Mouse (Mus musculus) mature B cell (primary cell): ENCODE results near the gene Atic.

Experiments used
- in situ Hi-C: fragments of 300-500 bp; cut with MboI; formaldehyde crosslinking; loops from 2 replicates; pipeline ENCODE4 v1.14.3; 2019

Atic gene

GRCm38 (mm10) chr1:71556688-71557612, at the start of gene Atic:
Atic (plus strand) TSS chr1:71557150.
- in situ Hi-C loops, result loop anchor here (25.0 kb wide), 1 partner anchor 1030 kb away; the partner anchor contains the start of gene Smarcal1

- in situ Hi-C loops, result no loop called here
Observed at GRCm38 (mm10) chr1:71507251-71507650, 49.7 kb upstream of the Atic start.

DNA sequence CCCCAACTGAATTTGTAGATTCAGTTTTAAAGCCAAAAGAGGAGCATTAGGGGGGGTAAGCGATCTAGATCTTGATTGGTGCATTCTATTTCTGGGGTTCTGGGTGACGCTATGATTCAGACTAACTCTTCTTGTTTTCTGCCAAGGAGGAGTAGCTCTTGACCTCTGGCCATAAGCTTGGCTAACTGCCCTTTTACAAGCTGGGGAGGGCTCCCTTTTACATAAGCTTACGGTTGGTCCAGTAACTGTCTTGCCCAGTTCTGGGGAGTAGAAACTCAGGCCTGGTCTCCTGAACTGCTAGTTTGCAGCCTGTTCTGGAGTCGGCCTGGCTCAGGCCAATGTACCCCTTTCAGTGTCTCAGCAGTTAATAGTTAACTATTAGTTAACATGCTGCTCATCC, 41.9 kb upstream of the Atic start:
- in situ Hi-C loops, result no loop called here

DNA sequence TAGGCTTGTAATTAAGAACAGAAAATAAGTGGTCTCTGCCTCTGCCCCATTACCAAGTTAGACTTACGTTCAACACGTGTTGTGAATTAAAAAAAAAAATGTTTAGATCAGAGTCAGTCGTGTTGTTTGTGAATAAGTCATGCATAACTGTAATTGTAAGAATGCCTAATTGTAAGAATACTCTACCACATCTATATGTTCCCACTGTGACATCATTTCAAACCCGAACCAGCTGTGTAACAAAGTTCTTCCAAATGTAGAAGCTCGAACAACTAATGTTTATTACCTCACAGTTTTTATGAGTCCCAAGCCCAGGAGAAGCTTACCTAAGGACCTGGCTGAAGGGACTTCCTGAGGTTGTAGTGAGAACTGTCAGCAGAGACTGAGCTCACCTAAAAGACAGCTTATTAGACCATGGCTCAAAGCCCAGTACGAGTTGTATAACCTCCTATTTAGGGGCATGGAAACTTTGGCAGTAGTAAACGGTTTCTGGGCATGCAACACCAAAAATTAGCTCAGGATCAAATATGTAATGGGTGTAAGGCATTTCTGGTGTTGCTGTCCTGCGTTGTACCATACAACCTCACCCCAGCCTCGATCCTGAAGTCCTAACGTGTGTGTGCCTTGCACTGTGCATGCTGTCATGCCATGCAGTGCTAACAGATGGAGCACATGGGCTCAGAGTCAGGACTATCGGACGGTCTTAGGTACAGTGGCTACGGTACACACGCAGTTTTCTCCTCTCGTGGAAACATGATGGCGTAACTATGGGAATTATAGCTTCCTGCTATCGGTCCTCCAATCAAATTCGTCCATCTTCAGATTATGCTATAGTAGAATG, 27.9 kb upstream of the Atic start:
- in situ Hi-C loops, result no loop called here

DNA sequence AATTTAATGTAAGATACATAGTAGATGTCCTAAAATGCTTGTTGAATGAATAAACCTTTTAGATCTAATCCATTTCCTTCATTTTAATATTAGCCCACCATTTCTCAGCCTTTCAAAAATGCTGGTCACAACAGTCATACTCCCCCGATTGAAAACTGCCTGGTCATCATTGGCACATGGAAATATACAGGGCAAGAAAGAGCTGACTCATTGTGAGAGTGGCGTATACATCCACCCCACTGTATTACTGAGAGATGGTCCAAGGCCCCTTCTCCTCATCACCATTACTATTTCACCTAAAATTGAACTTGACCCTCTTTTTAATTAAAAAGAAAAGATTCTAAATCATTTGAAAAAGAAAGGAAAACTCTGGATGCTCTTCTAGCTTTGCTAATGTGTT, 26.2 kb upstream of the Atic start:
- in situ Hi-C loops, result no loop called here

DNA sequence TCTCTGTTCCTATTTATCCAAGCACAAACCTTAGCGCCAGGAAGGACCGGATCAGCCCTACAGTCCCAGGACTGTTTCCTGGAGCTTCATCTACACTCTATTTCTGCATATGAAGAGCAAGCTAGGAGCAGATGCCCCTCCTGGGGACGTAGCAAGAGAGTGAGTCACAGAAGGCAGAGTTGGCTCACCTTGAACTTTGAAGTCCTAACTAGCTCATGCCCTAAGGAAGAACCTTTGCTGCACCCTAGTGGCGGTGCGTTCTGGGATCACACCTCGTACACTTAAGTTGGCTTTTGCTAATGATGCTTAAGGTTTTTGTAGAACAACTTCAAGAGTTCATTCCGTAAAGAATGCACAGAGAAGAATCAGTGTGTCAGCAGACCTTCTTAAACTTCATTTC, 25.3 kb upstream of the Atic start:
- in situ Hi-C loops, result no loop called here

DNA sequence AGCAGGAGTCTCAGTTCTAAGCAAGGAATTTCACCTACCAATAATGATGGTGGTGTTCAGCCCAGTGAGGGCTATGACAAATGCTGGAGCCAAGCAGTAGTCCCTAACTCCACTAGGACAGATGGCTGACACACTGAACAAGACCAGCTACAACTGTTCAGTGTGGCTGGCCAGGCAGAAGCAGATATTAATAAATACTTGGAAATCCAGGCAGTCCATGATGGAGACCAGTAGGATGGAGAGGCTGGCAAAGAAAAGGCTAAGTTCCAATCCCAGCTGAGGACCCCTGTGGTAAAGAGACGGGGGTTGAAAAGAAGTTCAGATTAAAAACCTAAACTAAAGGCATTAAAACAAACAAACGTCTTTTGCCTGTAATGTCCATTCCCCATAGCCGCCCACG, 17.3 kb upstream of the Atic start:
- in situ Hi-C loops, result no loop called here

- in situ Hi-C loops, result no loop called here
Observed at GRCm38 (mm10) chr1:71540437-71540836, 16.5 kb upstream of the Atic start.

DNA sequence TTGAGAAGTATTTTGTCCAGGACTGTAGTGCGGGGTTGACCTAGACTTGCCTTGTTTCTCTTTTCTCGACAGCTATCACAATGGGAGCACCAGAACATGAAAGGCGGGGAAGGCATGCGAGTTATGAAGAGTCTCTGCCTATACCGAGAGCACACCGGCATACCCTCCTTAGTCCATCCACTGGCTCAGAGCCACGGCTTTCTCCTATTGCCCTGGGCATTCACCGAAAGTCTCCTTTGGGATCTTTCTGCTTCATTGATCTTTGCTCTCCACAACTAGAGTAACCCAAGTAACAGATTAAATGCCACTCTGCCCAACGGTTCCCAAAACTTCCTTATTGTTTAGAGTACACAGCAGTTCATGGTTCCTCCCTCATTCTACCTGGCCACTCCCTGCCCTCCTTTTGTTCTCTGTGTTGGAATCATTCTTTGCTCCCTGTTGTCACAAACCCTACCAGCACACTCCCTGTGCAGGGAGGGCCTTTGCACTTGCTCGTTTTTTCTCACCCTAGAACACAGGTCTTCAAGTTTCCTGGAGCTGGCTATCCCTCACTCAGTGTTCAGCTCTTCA, 6.2 kb upstream of the Atic start:
- in situ Hi-C loops, result loop anchor here (25.0 kb wide), 1 partner anchor 1037 kb away; the partner anchor contains the start of gene Smarcal1

- in situ Hi-C loops, result loop anchor here (25.0 kb wide), 1 partner anchor 1027 kb away; the partner anchor contains the start of gene Smarcal1
Observed at GRCm38 (mm10) chr1:71560626-71561025, 3.7 kb downstream of the Atic start.

GRCm38 (mm10) chr1:71564291-71564690, 7.3 kb downstream of the Atic start:
- in situ Hi-C loops, result loop anchor here (25.0 kb wide), 1 partner anchor 1023 kb away; the partner anchor contains the start of gene Smarcal1

GRCm38 (mm10) chr1:71567884-71568605, 11.1 kb downstream of the Atic start:
- in situ Hi-C loops, result loop anchor here (25.0 kb wide), 1 partner anchor 1019 kb away; the partner anchor contains the start of gene Smarcal1

- in situ Hi-C loops, result loop anchor here (25.0 kb wide), 1 partner anchor 1017 kb away; the partner anchor contains the start of gene Smarcal1
Observed at GRCm38 (mm10) chr1:71570116-71570515, 13.2 kb downstream of the Atic start.

GRCm38 (mm10) chr1:71575987-71576386, 19.0 kb downstream of the Atic start:
- in situ Hi-C loops, result no loop called here

- in situ Hi-C loops, result no loop called here
Observed at GRCm38 (mm10) chr1:71576837-71577236, 19.9 kb downstream of the Atic start.

- in situ Hi-C loops, result no loop called here
Observed at GRCm38 (mm10) chr1:71579526-71579925, 22.6 kb downstream of the Atic start.

DNA sequence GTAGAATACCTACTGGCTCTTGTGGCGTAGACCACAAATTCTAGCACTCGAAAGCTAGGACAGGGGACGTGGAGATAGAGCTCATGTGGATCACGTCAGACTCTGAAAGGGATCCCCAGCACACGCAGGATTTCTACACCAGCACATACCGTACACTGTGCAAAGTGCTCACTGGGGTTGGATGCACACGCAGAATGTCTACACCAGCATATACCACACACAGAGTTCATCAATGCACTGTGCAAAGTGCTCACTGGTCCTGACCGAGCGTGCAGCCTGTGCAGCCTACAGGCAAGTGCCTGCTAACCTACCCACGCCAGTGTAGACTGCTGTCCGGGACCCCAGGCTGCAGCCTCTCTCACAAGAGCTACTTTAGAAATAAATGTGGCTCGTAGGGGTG, 23.5 kb downstream of the Atic start:
- in situ Hi-C loops, result no loop called here

DNA sequence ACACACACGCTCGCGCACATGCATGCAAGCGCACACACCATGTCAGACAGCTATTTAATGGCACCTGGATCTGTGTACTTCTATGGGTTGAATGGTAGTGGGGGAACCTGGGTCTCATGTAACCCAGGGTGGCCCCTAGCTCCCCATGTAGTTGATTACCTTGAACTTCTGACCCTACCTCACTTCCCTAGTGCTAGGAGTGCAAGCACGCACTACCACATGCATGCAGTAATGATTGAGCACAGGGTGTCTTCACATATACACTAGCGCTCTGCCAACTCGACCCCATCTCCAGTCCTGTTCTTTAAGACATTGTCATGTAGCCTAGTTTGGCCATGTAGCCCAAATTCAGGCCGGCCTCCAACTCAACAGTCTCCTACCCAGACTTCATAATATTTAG, 26.4 kb downstream of the Atic start:
- in situ Hi-C loops, result no loop called here

- in situ Hi-C loops, result no loop called here
Observed at GRCm38 (mm10) chr1:71583900-71584299, 26.9 kb downstream of the Atic start.

GRCm38 (mm10) chr1:71586658-71587057, 29.7 kb downstream of the Atic start:
- in situ Hi-C loops, result no loop called here

- in situ Hi-C loops, result no loop called here
Observed at GRCm38 (mm10) chr1:71590038-71590437, 33.1 kb downstream of the Atic start.
